Mouse (Mus musculus) heart, postnatal 0 days (tissue): ENCODE results near the gene Samd4. TPM values are rescaled to one million over a fixed set of nuclear protein-coding genes. Genes with fewer than 3 reads are reported as not detected.

ENCODE experiments used
- ATAC-seq: fragments of 200-750 bp; cut with Nextera tagmentation; 2 replicates; pipeline ENCODE4 v1.8.0; 2017; ENCODE audit warnings: low read depth, moderate number of reproducible peaks, moderate library complexity; ENCODE audit not compliant: insufficient read depth
- DNase-seq: peaks from one replicate; pipeline ENCODE4 v3.0.0-alpha.2; 2016; ENCODE audit warnings: low spot score
- H3K27ac ChIP-seq: fragments of 300-500 bp; sonication (generic); 2 replicates; pipeline ENCODE4 v1.5.1; 2014; ENCODE audit warnings: low read depth, mild to moderate bottlenecking
- H3K27me3 ChIP-seq: fragments of 300-500 bp; sonication (generic); 2 replicates; pipeline ENCODE4 v1.6.1; 2014; ENCODE audit warnings: low read length, mixed read lengths; ENCODE audit not compliant: control insufficient read depth, insufficient read depth
- H3K36me3 ChIP-seq: fragments of 300-500 bp; sonication (generic); replicated peaks from 2 replicates; pipeline ENCODE4 v1.6.1; 2014; ENCODE audit warnings: low read length, mixed read lengths; ENCODE audit not compliant: control insufficient read depth, insufficient read depth
- H3K4me1 ChIP-seq: fragments of 300-500 bp; sonication (generic); 2 replicates; pipeline ENCODE4 v1.6.1; 2014; ENCODE audit warnings: antibody characterized with exemption; ENCODE audit not compliant: control insufficient read depth, insufficient read depth
- H3K4me2 ChIP-seq: fragments of 300-500 bp; sonication (generic); 2 replicates; pipeline ENCODE4 v1.6.1; 2014; ENCODE audit warnings: low read depth, mild to moderate bottlenecking, low read length, moderate library complexity
- H3K4me3 ChIP-seq: fragments of 300-500 bp; sonication (generic); 2 replicates; pipeline ENCODE4 v1.5.1; 2014; ENCODE audit warnings: low read depth, low read length
- H3K9ac ChIP-seq: fragments of 300-500 bp; sonication (generic); replicated peaks from 2 replicates; pipeline ENCODE4 v1.6.1; 2014; ENCODE audit warnings: low read depth, low read length, mixed read lengths
- H3K9me3 ChIP-seq: fragments of 300-500 bp; sonication (generic); replicated peaks from 2 replicates; pipeline ENCODE4 v1.6.1; 2016; ENCODE audit warnings: low read length; ENCODE audit not compliant: control insufficient read depth
- CTCF ChIP-seq: IDR thresholded peaks from 2 replicates; pipeline ENCODE4 v1.5.1; 2016; ENCODE audit warnings: antibody characterized with exemption, control low read depth, low read depth
- EP300 ChIP-seq: IDR thresholded peaks from 2 replicates; pipeline ENCODE4 v1.6.1; 2016; ENCODE audit warnings: antibody characterized with exemption, low read depth
- WGBS: fragments of 180-500 bp; shearing (Covaris S2); extraction: QIAGEN DNeasy Blood & Tissue Kit; methylation state at CpG from one replicate; pipeline ENCODE4 v1.1.7; 2014; 5-methylcytosine and 5-hydroxymethylcytosine counted together
- polyA plus RNA-seq: library from polyadenylated mRNA; unstranded; fragments of >200 nt; fragmentation: Nextera tagmentation; extraction: Ambion mirVana; gene quantifications from 2 replicates; pipeline ENCODE4 v1.2.1, GENCODE M21; 2015
- total RNA-seq: library from RNA; depleted of rRNA; stranded (reverse); fragments of >200 nt; gene quantifications from 2 replicates; pipeline ENCODE4 v1.2.3, GENCODE M21; 2014; ENCODE audit warnings: low replicate concordance

Samd4 gene
- total and polyA plus RNA-seq, 2 experiments from 2014 or later, result 12.5 to 53.8 TPM

DNA sequence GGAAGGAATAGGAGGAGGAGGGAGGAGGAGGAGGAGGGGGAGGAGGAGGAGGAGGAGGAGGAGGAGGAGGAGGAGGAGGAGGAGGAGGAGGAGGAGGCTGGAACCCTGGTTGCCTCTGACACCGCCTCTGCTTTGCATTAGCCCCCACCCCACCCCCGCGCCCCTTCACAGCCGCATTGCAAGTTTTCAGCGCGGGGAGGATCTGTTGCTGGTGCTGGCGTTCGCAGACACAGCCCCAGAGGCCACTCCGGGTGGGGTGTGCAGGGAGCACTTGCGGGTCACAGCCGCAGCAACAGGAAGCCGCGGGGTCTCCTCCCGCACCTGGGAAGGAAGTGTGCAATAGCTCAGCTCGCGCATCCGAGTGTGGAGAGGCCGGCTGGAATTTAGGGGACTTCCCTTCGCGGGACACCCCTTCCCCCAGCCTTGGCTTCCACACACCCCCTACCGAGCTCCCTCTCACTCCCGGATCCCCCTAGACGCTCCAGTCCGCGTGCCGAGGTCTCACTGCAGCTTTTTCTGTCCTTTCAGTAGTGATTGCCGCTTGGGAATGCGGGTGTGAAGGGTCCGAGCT lies 1.3 kb downstream of the Samd4 start:
- H3K27ac ChIP-seq, result peak overlapping the region; percentile 96
- peaks cover 4% of the 10 kb centered on the region for H3K36me3 ChIP-seq
- ATAC-seq, result no peak
- TF ChIP-seq EP300 (no peak), CTCF (no peak)
- DNase-seq, result peak; percentile 53
- H3K4me2 ChIP-seq, result peak overlapping the region; percentile 81
- H3K4me3 ChIP-seq, result peak overlapping the region; percentile 72
- peaks cover 21% of the 10 kb centered on the region for H3K4me1 ChIP-seq
- H3K27me3 ChIP-seq, result no peaks in the 10 kb centered on the region
- H3K9ac ChIP-seq, result peak overlapping the region; percentile 91
- WGBS, result under 1% methylated on average over 29 of the region's 29 CpGs
- H3K9me3 ChIP-seq, result no peaks in the 10 kb centered on the region

DNA sequence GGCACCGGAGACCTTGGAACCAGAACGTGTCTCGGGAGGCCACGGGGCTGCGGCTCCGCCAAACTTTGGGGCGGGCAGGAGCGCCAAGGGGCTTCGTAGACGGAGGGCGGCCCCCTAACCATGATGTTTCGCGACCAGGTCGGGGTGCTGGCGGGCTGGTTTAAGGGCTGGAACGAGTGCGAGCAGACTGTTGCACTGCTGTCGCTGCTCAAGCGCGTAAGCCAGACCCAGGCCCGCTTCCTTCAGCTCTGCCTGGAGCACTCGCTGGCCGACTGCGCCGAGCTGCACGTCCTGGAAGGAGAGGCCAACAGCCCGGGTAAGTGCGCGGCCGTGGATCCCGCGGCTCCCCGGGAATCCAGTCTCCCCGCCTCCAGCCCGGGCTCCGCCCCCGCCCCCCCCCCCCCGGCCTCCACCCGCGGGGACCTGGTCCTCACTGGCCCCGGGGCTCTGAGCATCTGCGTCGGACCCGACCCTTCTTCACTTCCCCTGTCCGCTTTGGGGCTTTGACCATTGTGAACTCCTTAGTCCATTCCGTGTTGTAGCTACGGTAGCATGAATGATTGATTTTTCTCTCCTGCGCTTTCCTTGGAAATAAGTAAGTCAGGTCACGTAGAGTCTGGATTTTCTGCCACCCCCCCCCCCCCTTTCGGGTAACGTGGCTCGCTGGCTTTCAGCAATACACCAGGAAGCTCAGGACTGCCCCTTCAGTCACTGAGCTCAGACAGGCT lies 2.2 kb downstream of the Samd4 start:
- H3K4me1 ChIP-seq, result peaks cover 28% of the 10 kb centered on the region
- 1% methylated on average over 50 of the region's 52 CpGs for WGBS
- H3K4me2 ChIP-seq, result peak overlapping the region; percentile 81
- H3K4me3 ChIP-seq, result peak overlapping the region; percentile 72
- peak overlapping the region; percentile 91 for H3K9ac ChIP-seq
- H3K27me3 ChIP-seq, result no peaks in the 10 kb centered on the region
- no peaks in the 10 kb centered on the region for H3K9me3 ChIP-seq
- DNase-seq (peak; percentile 65), ATAC-seq (0 out of 2 replicates have a peak, but pooled peaks have one; percentile 5)
- peaks cover 8% of the 10 kb centered on the region for H3K36me3 ChIP-seq
- peak overlapping the region; percentile 96 for H3K27ac ChIP-seq
- TF ChIP-seq CTCF, result no peak
- no peak for TF ChIP-seq EP300

DNA sequence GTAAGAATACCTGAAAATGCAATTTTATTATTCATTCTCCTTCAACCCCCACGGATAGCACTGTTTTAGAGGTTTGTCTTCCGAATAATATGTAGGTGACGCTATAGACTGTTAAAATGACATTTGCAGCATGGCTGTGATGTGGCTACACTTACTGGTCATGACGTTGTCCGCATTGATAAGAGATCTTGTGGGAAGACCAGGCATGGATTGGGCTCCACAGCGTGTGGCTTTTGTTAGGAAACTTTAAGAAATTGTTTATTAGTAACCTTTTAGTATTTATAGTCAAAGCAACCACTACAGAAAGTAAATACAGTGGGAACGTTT lies 2.7 kb downstream of the Samd4 start:
- peak overlapping the region; percentile 72 for H3K4me3 ChIP-seq
- peak; percentile 32 for DNase-seq

DNA sequence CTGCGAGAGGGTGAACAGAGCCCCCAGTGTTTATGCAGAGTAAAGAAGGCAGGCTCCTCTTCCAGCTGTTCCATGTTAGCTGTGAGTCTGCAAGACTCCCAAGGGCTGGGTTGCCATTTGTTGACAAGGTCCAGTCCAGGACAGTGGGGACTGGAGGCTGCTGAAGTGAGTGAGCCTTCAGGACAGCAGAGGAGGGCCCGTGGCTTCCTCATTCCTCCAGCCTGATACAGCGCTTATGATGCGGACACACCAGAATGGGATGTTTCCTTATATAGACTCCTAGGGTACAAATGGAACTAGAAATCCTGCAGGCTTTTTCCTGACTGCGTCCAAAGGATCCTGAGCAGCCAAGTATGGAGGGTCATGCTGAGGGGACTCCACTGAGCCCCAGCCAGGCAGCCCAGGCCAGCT lies 3.2 kb downstream of the Samd4 start:
- H3K27ac ChIP-seq, result peak overlapping the region; percentile 96
- H3K4me3 ChIP-seq, result peak overlapping the region; percentile 72
- peak; percentile 86 for DNase-seq
- no peak for TF ChIP-seq EP300
- TF ChIP-seq CTCF, result peak; percentile 28
- H3K4me1 ChIP-seq, result peaks cover 34% of the 10 kb centered on the region
- no peaks in the 10 kb centered on the region for H3K27me3 ChIP-seq
- WGBS, result 8% methylated on average over 5 of the region's 5 CpGs
- H3K9ac ChIP-seq, result peak overlapping the region; percentile 91
- H3K36me3 ChIP-seq, result peaks cover 12% of the 10 kb centered on the region; the same call in 1 of the 2 replicates
- peak; percentile 40 for ATAC-seq
- H3K9me3 ChIP-seq, result no peaks in the 10 kb centered on the region
- H3K4me2 ChIP-seq, result peak overlapping the region; percentile 81

More for the DNA sequence above, 2.7 kb downstream of the Samd4 start:
- Histone ChIP-seq H3K9ac (peak overlapping the region; percentile 91), H3K4me1 (peaks cover 32% of the 10 kb centered on the region), H3K27ac (peak overlapping the region; percentile 96), H3K4me2 (peak overlapping the region; percentile 81), H3K9me3 (no peaks in the 10 kb centered on the region), H3K27me3 (no peaks in the 10 kb centered on the region), H3K36me3 (peaks cover 10% of the 10 kb centered on the region; the same call in 1 of the 2 replicates)
- TF ChIP-seq CTCF (no peak), EP300 (no peak)
- ATAC-seq, result no peak
- WGBS, result 2% methylated on average over 7 of the region's 7 CpGs

DNA sequence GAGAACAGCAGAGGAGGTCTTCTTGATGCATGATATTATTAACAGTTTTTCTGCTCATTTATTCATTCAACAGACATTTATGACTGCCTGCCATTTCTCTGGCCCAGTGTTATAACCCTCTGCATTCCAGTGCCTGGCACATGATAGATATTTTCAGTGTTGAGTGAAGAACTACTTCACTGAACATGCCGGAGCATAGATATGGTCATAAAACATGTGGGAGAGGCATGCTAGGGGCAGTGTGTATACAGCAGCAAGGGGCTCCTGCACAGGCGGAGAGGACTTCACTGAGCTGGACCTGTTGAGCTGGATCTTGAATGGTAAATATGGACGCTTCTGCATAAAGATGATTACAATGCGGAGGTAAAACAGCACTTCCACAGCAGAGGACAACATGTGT lies 6.4 kb downstream of the Samd4 start:
- H3K36me3 ChIP-seq, result peaks cover 12% of the 10 kb centered on the region; the same call in 1 of the 2 replicates
- peak overlapping the region; percentile 6 for H3K4me3 ChIP-seq
- DNase-seq (peak; percentile 77), ATAC-seq (peak; percentile 63)
- TF ChIP-seq CTCF (no peak), EP300 (peak; percentile 89)
- H3K9ac ChIP-seq, result no peak overlapping the region
- peak overlapping the region; percentile 38 for H3K4me2 ChIP-seq
- peak overlapping the region; percentile 75 for H3K27ac ChIP-seq
- H3K27me3 ChIP-seq, result no peaks in the 10 kb centered on the region
- peaks cover 47% of the 10 kb centered on the region for H3K4me1 ChIP-seq
- 38% methylated on average over 4 of the region's 4 CpGs for WGBS
- no peaks in the 10 kb centered on the region for H3K9me3 ChIP-seq
